Mouse (Mus musculus): ENCODE measurements at regions not wholly inside any gene's neighbourhood (a gene's known extent, or its start where the extent isn't known, plus 50 kb on each side); places are given as distances from the start of the nearest gene placed in this dataset.

- DNase-seq (ENCODE audit: low read depth): no peak
Observed at GRCm38 (mm10) chr3:70215195-70215594, 207.8 kb downstream of the Otol1 start.

- no peak for DNase-seq (ENCODE audit: low read depth)
Observed at GRCm38 (mm10) chr3:70216096-70216495, 208.7 kb downstream of the Otol1 start.

- no peak for DNase-seq (ENCODE audit: low read depth)
Observed at GRCm38 (mm10) chr3:70218757-70219360, 211.4 kb downstream of the Otol1 start.

GRCm38 (mm10) chr3:70223443-70224065 lies 216.1 kb downstream of the Otol1 start:
- DNase-seq (ENCODE audit: low read depth): no peak

- DNase-seq (ENCODE audit: low read depth): no peak
Observed at GRCm38 (mm10) chr3:70224846-70225245, 217.4 kb downstream of the Otol1 start.

GRCm38 (mm10) chr3:70227165-70227564 lies 219.8 kb downstream of the Otol1 start:
- DNase-seq (ENCODE audit: low read depth): no peak

GRCm38 (mm10) chr3:70248655-70249054 lies 241.2 kb downstream of the Otol1 start:
- no peak for DNase-seq (ENCODE audit: low read depth)

GRCm38 (mm10) chr3:70249922-70250321 lies 242.5 kb downstream of the Otol1 start:
- no peak for DNase-seq (ENCODE audit: low read depth)

- no peak for DNase-seq (ENCODE audit: low read depth)
Observed at GRCm38 (mm10) chr3:70250733-70251132, 243.3 kb downstream of the Otol1 start.

GRCm38 (mm10) chr3:70263318-70263717 lies 255.9 kb downstream of the Otol1 start:
- no peak for DNase-seq (ENCODE audit: low read depth)

GRCm38 (mm10) chr3:70288590-70289388 lies 281.4 kb downstream of the Otol1 start:
- no peak for DNase-seq (ENCODE audit: low read depth)

- DNase-seq (ENCODE audit: low read depth): no peak
Observed at GRCm38 (mm10) chr3:70307556-70307955, 300.1 kb downstream of the Otol1 start.

- no peak for DNase-seq (ENCODE audit: low read depth)
Observed at GRCm38 (mm10) chr3:70308061-70308461, 300.6 kb downstream of the Otol1 start.

GRCm38 (mm10) chr3:70309304-70309703 lies 301.9 kb downstream of the Otol1 start:
- no peak for DNase-seq (ENCODE audit: low read depth)

- DNase-seq (ENCODE audit: low read depth): no peak
Observed at GRCm38 (mm10) chr3:70311055-70311454, 303.6 kb downstream of the Otol1 start.

- no peak for DNase-seq (ENCODE audit: low read depth)
Observed at GRCm38 (mm10) chr3:70312034-70312433, 304.6 kb downstream of the Otol1 start.

- no peak for DNase-seq (ENCODE audit: low read depth)
Observed at GRCm38 (mm10) chr3:70313119-70313868, 305.9 kb downstream of the Otol1 start.

- DNase-seq (ENCODE audit: low read depth): no peak
Observed at GRCm38 (mm10) chr3:70314239-70314638, 306.8 kb downstream of the Otol1 start.

GRCm38 (mm10) chr3:70318377-70318776 lies 311.0 kb downstream of the Otol1 start:
- no peak for DNase-seq (ENCODE audit: low read depth)

GRCm38 (mm10) chr3:70319139-70319538 lies 311.7 kb downstream of the Otol1 start:
- DNase-seq (ENCODE audit: low read depth): no peak

- no peak for DNase-seq (ENCODE audit: low read depth)
Observed at GRCm38 (mm10) chr3:70321161-70321657, 313.8 kb downstream of the Otol1 start.

GRCm38 (mm10) chr3:70324692-70325091 lies 317.3 kb downstream of the Otol1 start:
- no peak for DNase-seq (ENCODE audit: low read depth)

All from NIH3T3 (cell line).